Comparison of ENCODE assay signal across 8 mouse cellular contexts in the genomic region with DNA sequence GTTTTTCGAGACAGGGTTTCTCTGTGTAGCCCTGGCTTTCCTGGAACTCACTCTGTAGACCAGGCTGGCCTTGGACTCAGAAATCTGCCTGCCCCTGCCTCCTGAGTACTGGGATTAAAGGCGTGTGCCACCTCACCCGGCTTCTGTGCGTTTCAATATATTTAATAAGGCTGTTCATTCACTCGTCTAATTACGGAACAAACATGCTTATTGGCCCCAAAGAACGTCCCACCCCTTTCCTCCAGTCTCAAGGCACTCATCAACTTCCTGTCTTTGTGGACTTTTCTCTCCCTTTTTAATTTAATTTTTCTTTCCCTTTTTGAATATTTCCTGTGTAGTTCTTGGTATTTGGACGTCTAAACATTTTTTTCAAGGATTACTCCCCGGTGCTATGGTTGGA. TPM values are rescaled to one million over a fixed set of nuclear protein-coding genes. Genes with fewer than 3 reads are reported as not detected.
DNase-seq lines count a peak whose midpoint lies in the region; ATAC-seq and TF ChIP-seq lines count a peak whose summit lies in the region.

No protein-coding gene starts in this region.

- peak overlapping the region; percentile 79 for H3K4me3 ChIP-seq in E14TG2a.4 (replicated peaks; ENCODE audit: low read length)
- H3K4me3 ChIP-seq in heart, embryonic 12.5 days, result peak overlapping the region; percentile 81
- peak overlapping the region; percentile 85 for H3K4me3 ChIP-seq in limb, embryonic 11.5 days (ENCODE audit: low read depth, low read length)
- no peak overlapping the region for H3K4me3 ChIP-seq in neural tube, embryonic 12.5 days

- no peak overlapping the region for H3K27ac ChIP-seq in heart, embryonic 12.5 days (ENCODE audit: poor library complexity, severe bottlenecking)
- H3K27ac ChIP-seq in limb, embryonic 11.5 days (replicated peaks; ENCODE audit: low read depth, low read length), result no peak overlapping the region
- H3K27ac ChIP-seq in neural tube, embryonic 12.5 days, result no peak overlapping the region

- H3K27me3 ChIP-seq in E14TG2a.4 (ENCODE audit: insufficient read depth, low read length), result peaks cover 26% of the 10 kb centered on the region
- peaks cover 5% of the 10 kb centered on the region; the same call in 1 of the 2 replicates for H3K27me3 ChIP-seq in heart, embryonic 12.5 days (replicated peaks)
- H3K27me3 ChIP-seq in limb, embryonic 11.5 days (ENCODE audit: control insufficient read depth, insufficient read depth, low read length), result no peaks in the 10 kb centered on the region
- H3K27me3 ChIP-seq in neural tube, embryonic 12.5 days (replicated peaks), result peaks cover 17% of the 10 kb centered on the region

- DNase-seq in cerebellum, adult 11-12 months, result peak; percentile 55
- DNase-seq in cerebellum, postnatal 4 days (ENCODE audit: low spot score in 2 of 2), result no peak
- no peak for DNase-seq in limb, embryonic 11.5 days (ENCODE audit: low spot score)
- DNase-seq in urinary bladder, postnatal 4 days (ENCODE audit: low spot score in 2 of 2), result no peak
- no peak for DNase-seq in frontal cortex, adult 2 months (ENCODE audit: extremely low spot score in 1 of 2, low spot score in 1 of 2)

- peaks cover 33% of the 10 kb centered on the region for H3K4me1 ChIP-seq in E14TG2a.4 (replicated peaks; ENCODE audit: low read depth, low read length)
- H3K4me1 ChIP-seq in heart, embryonic 12.5 days (replicated peaks), result peaks cover 26% of the 10 kb centered on the region
- H3K4me1 ChIP-seq in limb, embryonic 11.5 days (ENCODE audit: control insufficient read depth, insufficient read depth, low read length), result peaks cover 18% of the 10 kb centered on the region; the same call in 1 of the 2 replicates
- peaks cover 34% of the 10 kb centered on the region for H3K4me1 ChIP-seq in neural tube, embryonic 12.5 days

- no peak for TF ChIP-seq CTCF in E14TG2a.4 (conservative IDR thresholded peaks at IDR 0.05; ENCODE audit: low read length)

- peaks cover 6% of the 10 kb centered on the region; the same call in 1 of the 2 replicates for H3K36me3 ChIP-seq in E14TG2a.4 (ENCODE audit: insufficient read depth, low read length)
- H3K36me3 ChIP-seq in heart, embryonic 12.5 days, result no peaks in the 10 kb centered on the region
- no peaks in the 10 kb centered on the region for H3K36me3 ChIP-seq in limb, embryonic 11.5 days (ENCODE audit: control insufficient read depth, insufficient read depth, low read length)
- no peaks in the 10 kb centered on the region for H3K36me3 ChIP-seq in neural tube, embryonic 12.5 days

- H3K4me2 ChIP-seq in heart, embryonic 12.5 days, result peak overlapping the region; percentile 81
- peak overlapping the region; percentile 66 for H3K4me2 ChIP-seq in limb, embryonic 11.5 days (ENCODE audit: low read depth, severe bottlenecking)
- H3K4me2 ChIP-seq in neural tube, embryonic 12.5 days (replicated peaks), result peak overlapping the region; percentile 85

- peak overlapping the region; percentile 31; the same call in 1 of the 2 replicates for H3K9ac ChIP-seq in heart, embryonic 12.5 days
- H3K9ac ChIP-seq in limb, embryonic 11.5 days (ENCODE audit: low read length), result no peak overlapping the region
- H3K9ac ChIP-seq in neural tube, embryonic 12.5 days, result no peak overlapping the region

- no peak for ATAC-seq in heart, embryonic 12.5 days (ENCODE audit: insufficient number of reproducible peaks, low FRiP score)
- ATAC-seq in limb, embryonic 11.5 days (ENCODE audit: insufficient number of reproducible peaks, low FRiP score, low TSS enrichment, low read depth), result no peak
- no peak for ATAC-seq in neural tube, embryonic 12.5 days (ENCODE audit: low FRiP score, low read depth)

- no peaks in the 10 kb centered on the region for H3K9me3 ChIP-seq in E14TG2a.4 (ENCODE audit: low read length)
- no peaks in the 10 kb centered on the region for H3K9me3 ChIP-seq in heart, embryonic 12.5 days (replicated peaks)
- no peaks in the 10 kb centered on the region for H3K9me3 ChIP-seq in limb, embryonic 11.5 days (ENCODE audit: control insufficient read depth, low read length)
- H3K9me3 ChIP-seq in neural tube, embryonic 12.5 days, result no peaks in the 10 kb centered on the region

- 37% methylated on average over 9 of the region's 9 CpGs for WGBS in heart, embryonic 12.5 days
- WGBS in limb, embryonic 11.5 days, result 38% methylated on average over 9 of the region's 9 CpGs
- 41% methylated on average over 9 of the region's 9 CpGs for WGBS in neural tube, embryonic 12.5 days

RNA-seq across cellular contexts. Expression of gene Pkd1, which starts 1.2 kb away (rescaled TPM):
- polyA plus RNA-seq in heart, embryonic 12.5 days (2016; fragmentation: Nextera tagmentation; extraction: Ambion mirVana), result 18.1 and 18.9 TPM in 2 replicates
- 20.8 and 22.5 TPM in 2 replicates for polyA plus RNA-seq in limb, embryonic 11.5 days (2014; fragmentation: Nextera tagmentation; extraction: Ambion mirVana)
- polyA plus RNA-seq in neural tube, embryonic 12.5 days (2016; fragmentation: Nextera tagmentation; extraction: Ambion mirVana), result 23.0 and 26.5 TPM in 2 replicates
- polyA plus RNA-seq in frontal cortex, adult 2 months (2012; rRNA removed), result 85.1 and 85.3 TPM in 2 replicates

RNA-seq across cellular contexts. Expression of gene Rab26, which starts 14.4 kb away (rescaled TPM):
- polyA plus RNA-seq in heart, embryonic 12.5 days (2016; fragmentation: Nextera tagmentation; extraction: Ambion mirVana), result 1.2 TPM in 2 replicates
- polyA plus RNA-seq in limb, embryonic 11.5 days (2014; fragmentation: Nextera tagmentation; extraction: Ambion mirVana), result 1.8 and 3.1 TPM in 2 replicates
- polyA plus RNA-seq in neural tube, embryonic 12.5 days (2016; fragmentation: Nextera tagmentation; extraction: Ambion mirVana), result 1.6 and 2.2 TPM in 2 replicates
- polyA plus RNA-seq in frontal cortex, adult 2 months (2012; rRNA removed), result 97.2 and 118 TPM in 2 replicates

RNA-seq across cellular contexts. Expression of gene Traf7, which starts 20.7 kb away (rescaled TPM):
- polyA plus RNA-seq in heart, embryonic 12.5 days (2016; fragmentation: Nextera tagmentation; extraction: Ambion mirVana), result 71.8 and 81.4 TPM in 2 replicates
- 89.3 and 102 TPM in 2 replicates for polyA plus RNA-seq in limb, embryonic 11.5 days (2014; fragmentation: Nextera tagmentation; extraction: Ambion mirVana)
- polyA plus RNA-seq in neural tube, embryonic 12.5 days (2016; fragmentation: Nextera tagmentation; extraction: Ambion mirVana), result 83.4 and 84.0 TPM in 2 replicates
- 194 and 212 TPM in 2 replicates for polyA plus RNA-seq in frontal cortex, adult 2 months (2012; rRNA removed)

Comparison
In these comparisons a context has a peak if more than half of its experiments do, and no peak if none do; other contexts are left out.
1. RNA of gene Rab26, which starts 14.4 kb away (polyA plus RNA-seq): 97.2 to 118 TPM in frontal cortex, adult 2 months; 1.8 to 3.1 TPM in limb, embryonic 11.5 days, 1.6 to 2.2 TPM in neural tube, embryonic 12.5 days and 1.2 TPM in heart, embryonic 12.5 days; every median in the first group is over 10 times any median in the second.
2. Peak in every context shown above with its lines, with median percentiles within 50 percentile points of each other: H3K4me2 ChIP-seq.